Mouse (Mus musculus) G1E (cell line): ENCODE measurements around the gene Iqck.

Source experiments
- CTCF ChIP-seq: IDR thresholded peaks from 2 replicates; pipeline ENCODE4 v1.5.1; 2012; ENCODE audit warnings: low read depth, low read length, inconsistent platforms, mixed read lengths
- GATA1 ChIP-seq: IDR thresholded peaks from 2 replicates; pipeline ENCODE4 v1.6.1; 2012; ENCODE audit warnings: borderline replicate concordance, low read length, inconsistent platforms, mixed read lengths
- TAL1 ChIP-seq: conservative IDR thresholded peaks from 2 replicates; pipeline ENCODE4 v1.6.1; 2012; ENCODE audit warnings: low read depth, low read length, inconsistent platforms, mixed read lengths

GRCm38 (mm10) chr7:118993597-118994230, 138.2 kb downstream of the Iqck start:
- TF ChIP-seq GATA1 (no peak), CTCF (no peak), TAL1 (no peak)
